Mouse (Mus musculus) intestine, embryonic 16.5 days (tissue): ENCODE results near the gene Olfr646. TPM values are rescaled to one million over a fixed set of nuclear protein-coding genes. Genes with fewer than 3 reads are reported as not detected.

Experiments used
- ATAC-seq: fragments of 200-750 bp; cut with Nextera tagmentation; 2 replicates; pipeline ENCODE4 v1.8.0; 2017; ENCODE audit warnings: moderate TSS enrichment, moderate library complexity
- H3K27ac ChIP-seq: fragments of 300-500 bp; sonication (generic); 2 replicates; pipeline ENCODE4 v1.5.1; 2014; ENCODE audit warnings: mild to moderate bottlenecking, low read length
- H3K27me3 ChIP-seq: fragments of 300-500 bp; sonication (generic); replicated peaks from 2 replicates; pipeline ENCODE4 v1.6.1; 2014; ENCODE audit warnings: low read length, control low read depth, mixed read lengths; ENCODE audit not compliant: control insufficient read depth, insufficient read depth
- H3K36me3 ChIP-seq: fragments of 300-500 bp; sonication (generic); 2 replicates; pipeline ENCODE4 v1.6.1; 2014; ENCODE audit warnings: low read length, control low read depth; ENCODE audit not compliant: control insufficient read depth, insufficient read depth
- H3K4me1 ChIP-seq: fragments of 300-500 bp; sonication (generic); 2 replicates; pipeline ENCODE4 v1.6.1; 2014; ENCODE audit warnings: low read length, control low read depth, mixed read lengths; ENCODE audit not compliant: control insufficient read depth, insufficient read depth
- H3K4me2 ChIP-seq: fragments of 300-500 bp; sonication (generic); 2 replicates; pipeline ENCODE4 v1.6.1; 2014; ENCODE audit warnings: low read depth, low read length, control low read depth
- H3K4me3 ChIP-seq: fragments of 300-500 bp; sonication (generic); 2 replicates; pipeline ENCODE4 v1.5.1; 2014; ENCODE audit warnings: mild to moderate bottlenecking, low read length
- H3K9ac ChIP-seq: fragments of 300-500 bp; sonication (generic); 2 replicates; pipeline ENCODE4 v1.6.1; 2014; ENCODE audit warnings: low read depth, low read length
- H3K9me3 ChIP-seq: fragments of 300-500 bp; sonication (generic); 2 replicates; pipeline ENCODE4 v1.6.1; 2016; ENCODE audit warnings: low read length, control low read depth; ENCODE audit not compliant: control insufficient read depth
- WGBS: fragments of 180-500 bp; shearing (Covaris S2); extraction: QIAGEN DNeasy Blood & Tissue Kit; methylation state at CpG from one replicate; pipeline ENCODE4 v1.1.7; 2014; 5-methylcytosine and 5-hydroxymethylcytosine counted together
- polyA plus RNA-seq: library from polyadenylated mRNA; unstranded; fragments of >200 nt; fragmentation: Nextera tagmentation; extraction: Ambion mirVana; gene quantifications from 2 replicates; pipeline ENCODE4 v1.2.1, GENCODE M21; 2015

The Olfr646 gene
- polyA plus RNA-seq, 1 experiment from 2014 or later = not detected

GRCm38 (mm10) chr7:104150456-104150855 is 45.8 kb downstream of the Olfr646 start, which contains the start of gene Ubqlnl:
TSS of gene Ubqlnl (minus strand) at chr7:104150556.
- WGBS = 84% methylated on average over 2 of the region's 2 CpGs
- Histone ChIP-seq H3K36me3 (no peaks in the 10 kb centered on the region), H3K27ac (no peak within 1 kb of the TSS), H3K9ac (no peak within 1 kb of the TSS), H3K9me3 (no peaks in the 10 kb centered on the region), H3K4me2 (no peak within 1 kb of the TSS), H3K27me3 (no peaks in the 10 kb centered on the region), H3K4me1 (no peaks in the 10 kb centered on the region), H3K4me3 (no peak within 1 kb of the TSS)
- no peak for ATAC-seq

Other genes with a start within 250 kb of the Olfr646 start
- gene Olfr66, start 218.6 kb upstream of the Olfr646 start, polyA plus RNA-seq = not detected in 2 replicates
- not detected in 2 replicates for gene Olfr64, start 210.4 kb upstream of the Olfr646 start, polyA plus RNA-seq
- not detected in 2 replicates for gene Olfr65, start 201.4 kb upstream of the Olfr646 start, polyA plus RNA-seq
- not detected in 2 replicates for gene Olfr631, start 176.0 kb upstream of the Olfr646 start, polyA plus RNA-seq
- not detected in 2 replicates for gene Olfr632, start 170.5 kb upstream of the Olfr646 start, polyA plus RNA-seq
- not detected in 2 replicates for gene Olfr633, start 160.4 kb upstream of the Olfr646 start, polyA plus RNA-seq
- gene Olfr635, start 133.7 kb upstream of the Olfr646 start, polyA plus RNA-seq = not detected in 2 replicates
- not detected in 2 replicates for gene Olfr638, start 106.1 kb upstream of the Olfr646 start, polyA plus RNA-seq
- gene Olfr639, start 87.6 kb upstream of the Olfr646 start, polyA plus RNA-seq = not detected in 2 replicates
- not detected in 2 replicates for gene Olfr640, start 79.3 kb upstream of the Olfr646 start, polyA plus RNA-seq
- not detected in 2 replicates for gene Olfr641, start 69.4 kb upstream of the Olfr646 start, polyA plus RNA-seq
- gene Olfr642, start 52.2 kb upstream of the Olfr646 start, polyA plus RNA-seq = not detected in 2 replicates
- not detected in 2 replicates for gene 4930516K23Rik, start 43.4 kb upstream of the Olfr646 start, polyA plus RNA-seq
- gene Olfr644, start 33.0 kb upstream of the Olfr646 start, polyA plus RNA-seq = not detected in 2 replicates
- gene Olfr645, start 19.4 kb upstream of the Olfr646 start, polyA plus RNA-seq = not detected in 2 replicates
- gene Ubqln5, start 25.0 kb downstream of the Olfr646 start, polyA plus RNA-seq = not detected in 2 replicates
- not detected in 2 replicates for gene Olfr643, start 32.5 kb downstream of the Olfr646 start, polyA plus RNA-seq
- not detected in 2 replicates for gene Ubqln3, start 38.4 kb downstream of the Olfr646 start, polyA plus RNA-seq
- gene Ubqlnl, start 45.7 kb downstream of the Olfr646 start, polyA plus RNA-seq = not detected in 2 replicates
- not detected in 2 replicates for gene Olfm5, start 60.0 kb downstream of the Olfr646 start, polyA plus RNA-seq
- gene Olfr648, start 78.5 kb downstream of the Olfr646 start, polyA plus RNA-seq = 0.11 and 0.20 TPM in 2 replicates
- not detected in 2 replicates for gene Olfr649, start 91.1 kb downstream of the Olfr646 start, polyA plus RNA-seq
- 0.78 and 1.2 TPM in 2 replicates for gene Trim6, start 113.9 kb downstream of the Olfr646 start, polyA plus RNA-seq
- 2.0 and 2.6 TPM in 2 replicates for gene Trim34a, start 139.6 kb downstream of the Olfr646 start, polyA plus RNA-seq
- 0.33 and 0.47 TPM in 2 replicates for gene Trim5, start 183.2 kb downstream of the Olfr646 start, polyA plus RNA-seq
- 5.1 and 6.3 TPM in 2 replicates for gene Trim12a, start 210.6 kb downstream of the Olfr646 start, polyA plus RNA-seq
- gene Trim34b, start 224.6 kb downstream of the Olfr646 start, polyA plus RNA-seq = 0.13 TPM in 1 of 2 replicates, not detected in the other
- 1.9 and 2.5 TPM in 2 replicates for gene Trim12c, start 248.5 kb downstream of the Olfr646 start, polyA plus RNA-seq